Mouse (Mus musculus) c-Kit-positive CD71-negative TER-119-negative erythroid progenitor cells, embryonic 14.5 days (primary cell): ENCODE data around the gene Prkg1.
A peak's percentile ranks its signal among the peaks of the same experiment; 100 is the strongest.

Source experiments
- DNase-seq: peaks from one replicate; pipeline ENCODE4 v3.0.0-alpha.2; 2013; ENCODE audit warnings: low read depth

Prkg1 gene

GRCm38 (mm10) chr19:30843052-30843564 lies 921.7 kb downstream of the Prkg1 start:
- DNase-seq: peak; percentile 10

GRCm38 (mm10) chr19:30842640-30843039 lies 922.2 kb downstream of the Prkg1 start:
- DNase-seq: no peak

- DNase-seq: no peak
Measured at GRCm38 (mm10) chr19:30833045-30833651, 931.7 kb downstream of the Prkg1 start.

- DNase-seq: no peak
Measured at GRCm38 (mm10) chr19:30829231-30829775, 935.5 kb downstream of the Prkg1 start.

- no peak for DNase-seq
Measured at GRCm38 (mm10) chr19:30827820-30828219, 937.0 kb downstream of the Prkg1 start.

- DNase-seq: no peak
Measured at GRCm38 (mm10) chr19:30826106-30826505, 938.7 kb downstream of the Prkg1 start.

- no peak for DNase-seq
Measured at GRCm38 (mm10) chr19:30815661-30816060, 949.2 kb downstream of the Prkg1 start.

GRCm38 (mm10) chr19:30806265-30806664 lies 958.6 kb downstream of the Prkg1 start:
- DNase-seq: no peak

GRCm38 (mm10) chr19:30780803-30781202 lies 984.0 kb downstream of the Prkg1 start:
- DNase-seq: no peak

- DNase-seq: no peak
Measured at GRCm38 (mm10) chr19:30768316-30768715, 996.5 kb downstream of the Prkg1 start.

GRCm38 (mm10) chr19:30744426-30744825 lies 1020.4 kb downstream of the Prkg1 start:
- DNase-seq: no peak

GRCm38 (mm10) chr19:30699130-30699529 lies 1065.7 kb downstream of the Prkg1 start:
- DNase-seq: no peak

- DNase-seq: no peak
Measured at GRCm38 (mm10) chr19:30691258-30691657, 1073.6 kb downstream of the Prkg1 start.

GRCm38 (mm10) chr19:30690691-30691090 lies 1074.1 kb downstream of the Prkg1 start:
- no peak for DNase-seq

GRCm38 (mm10) chr19:30687942-30688341 lies 1076.9 kb downstream of the Prkg1 start:
- DNase-seq: no peak

- no peak for DNase-seq
Measured at GRCm38 (mm10) chr19:30676308-30676707, 1088.5 kb downstream of the Prkg1 start.

- DNase-seq: peak; percentile 46
Measured at GRCm38 (mm10) chr19:30664269-30664668, 1100.6 kb downstream of the Prkg1 start.

GRCm38 (mm10) chr19:30642629-30643170 lies 1122.1 kb downstream of the Prkg1 start:
- no peak for DNase-seq

GRCm38 (mm10) chr19:30637471-30637870 lies 1127.4 kb downstream of the Prkg1 start:
- no peak for DNase-seq

GRCm38 (mm10) chr19:30631051-30631450 lies 1133.8 kb downstream of the Prkg1 start:
- DNase-seq: no peak

GRCm38 (mm10) chr19:30626036-30626435 lies 1138.8 kb downstream of the Prkg1 start:
- DNase-seq: no peak

GRCm38 (mm10) chr19:30625391-30625790 lies 1139.4 kb downstream of the Prkg1 start:
- no peak for DNase-seq

- no peak for DNase-seq
Measured at GRCm38 (mm10) chr19:30623620-30624019, 1141.2 kb downstream of the Prkg1 start.
